10 mouse cellular contexts compared by ENCODE assay signal in genomic region chr9:25213164-25213557, GRCm38 (mm10). TPM values are rescaled to one million over a fixed set of nuclear protein-coding genes. Genes with fewer than 3 reads are reported as not detected.
DNase-seq lines count a peak whose midpoint lies in the region; ATAC-seq lines count a peak whose summit lies in the region.
"Had no signal": no experiment of that assay in that cellular context is flagged by ENCODE, and none has a peak within 500 bp of the region (broad histone marks: within the 10 kb centered on the region; RNA-seq: fewer than 3 reads in every experiment).

No protein-coding gene starts in this region.

- no peaks in the 10 kb centered on the region for H3K36me3 ChIP-seq in kidney, embryonic 14.5 days (ENCODE audit: control insufficient read depth, insufficient read depth, low read length)
- H3K36me3 ChIP-seq in embryonic facial prominence, embryonic 10.5 days (replicated peaks), result no peaks in the 10 kb centered on the region
- no peaks in the 10 kb centered on the region for H3K36me3 ChIP-seq in embryonic facial prominence, embryonic 12.5 days
- H3K36me3 ChIP-seq in limb, embryonic 13.5 days, result no peaks in the 10 kb centered on the region
- H3K36me3 ChIP-seq: liver, embryonic 13.5 days had no signal

- no peak for DNase-seq in kidney, adult 8-10 months
- DNase-seq in embryonic facial prominence, embryonic 10.5 days (ENCODE audit: low spot score), result no peak
- DNase-seq in thymus, postnatal 4 days, result no peak
- no peak for DNase-seq in c-Kit-positive CD71-positive TER-119-positive erythroid progenitor cells, embryonic 14.5 days (ENCODE audit: low spot score)
- DNase-seq: adrenal gland, adult 8-10 months; cerebellum, adult 18-20 months; liver, embryonic 13.5 days had no signal

- no peak overlapping the region for H3K4me2 ChIP-seq in kidney, embryonic 14.5 days (replicated peaks; ENCODE audit: low read depth, low read length)
- H3K4me2 ChIP-seq in embryonic facial prominence, embryonic 12.5 days (replicated peaks), result no peak overlapping the region
- no peak overlapping the region for H3K4me2 ChIP-seq in limb, embryonic 13.5 days (replicated peaks)
- H3K4me2 ChIP-seq: liver, embryonic 13.5 days had no signal

- H3K4me3 ChIP-seq in kidney, embryonic 14.5 days (ENCODE audit: low read length), result no peak overlapping the region
- H3K4me3 ChIP-seq in embryonic facial prominence, embryonic 10.5 days, result no peak overlapping the region
- no peak overlapping the region for H3K4me3 ChIP-seq in embryonic facial prominence, embryonic 12.5 days
- H3K4me3 ChIP-seq in limb, embryonic 13.5 days, result no peak overlapping the region
- H3K4me3 ChIP-seq: liver, embryonic 13.5 days had no signal

- 0 out of 2 replicates have a peak, but pooled peaks cover 3% of the 10 kb centered on the region for H3K9me3 ChIP-seq in kidney, embryonic 14.5 days (ENCODE audit: control insufficient read depth, low read length)
- no peaks in the 10 kb centered on the region for H3K9me3 ChIP-seq in embryonic facial prominence, embryonic 10.5 days
- no peaks in the 10 kb centered on the region for H3K9me3 ChIP-seq in embryonic facial prominence, embryonic 12.5 days
- no peaks in the 10 kb centered on the region for H3K9me3 ChIP-seq in limb, embryonic 13.5 days
- H3K9me3 ChIP-seq: liver, embryonic 13.5 days had no signal

- 0 out of 2 replicates have a peak, but pooled peaks cover 3% of the 10 kb centered on the region for H3K4me1 ChIP-seq in kidney, embryonic 14.5 days (ENCODE audit: control insufficient read depth, insufficient read depth, low read length)
- peaks cover 23% of the 10 kb centered on the region for H3K4me1 ChIP-seq in embryonic facial prominence, embryonic 10.5 days
- peaks cover 18% of the 10 kb centered on the region; the same call in 1 of the 2 replicates for H3K4me1 ChIP-seq in embryonic facial prominence, embryonic 12.5 days
- H3K4me1 ChIP-seq in limb, embryonic 13.5 days, result peaks cover 18% of the 10 kb centered on the region

- H3K9ac ChIP-seq in kidney, embryonic 14.5 days (ENCODE audit: low read depth, low read length), result no peak overlapping the region
- no peak overlapping the region for H3K9ac ChIP-seq in embryonic facial prominence, embryonic 12.5 days
- no peak overlapping the region for H3K9ac ChIP-seq in limb, embryonic 13.5 days
- H3K9ac ChIP-seq: liver, embryonic 13.5 days had no signal

- no peaks in the 10 kb centered on the region for H3K27me3 ChIP-seq in kidney, embryonic 14.5 days (ENCODE audit: control insufficient read depth, insufficient read depth, low read length)
- H3K27me3 ChIP-seq in embryonic facial prominence, embryonic 10.5 days (replicated peaks; ENCODE audit: low read depth, poor library complexity, severe bottlenecking), result no peaks in the 10 kb centered on the region
- H3K27me3 ChIP-seq in embryonic facial prominence, embryonic 12.5 days, result no peaks in the 10 kb centered on the region
- no peaks in the 10 kb centered on the region for H3K27me3 ChIP-seq in limb, embryonic 13.5 days
- H3K27me3 ChIP-seq: liver, embryonic 13.5 days had no signal

- peak overlapping the region; percentile 82; the same call in 1 of the 2 replicates for H3K27ac ChIP-seq in kidney, embryonic 14.5 days (ENCODE audit: low read depth, low read length)
- peak overlapping the region; percentile 30; the same call in 1 of the 2 replicates for H3K27ac ChIP-seq in embryonic facial prominence, embryonic 10.5 days (replicated peaks)
- peak overlapping the region; percentile 51 for H3K27ac ChIP-seq in embryonic facial prominence, embryonic 12.5 days
- 0 out of 2 replicates have a peak overlapping the region, but pooled peaks have one; percentile 4 for H3K27ac ChIP-seq in limb, embryonic 13.5 days
- H3K27ac ChIP-seq: liver, embryonic 13.5 days had no signal

- peak; percentile 79; the same call in 1 of the 2 replicates for ATAC-seq in kidney, embryonic 14.5 days (ENCODE audit: low FRiP score, low TSS enrichment)
- ATAC-seq in embryonic facial prominence, embryonic 12.5 days (ENCODE audit: insufficient number of reproducible peaks, insufficient read depth, low FRiP score, low TSS enrichment), result peak; percentile 41; the same call in 1 of the 2 replicates
- ATAC-seq in limb, embryonic 13.5 days (ENCODE audit: low FRiP score, low read depth), result peak; percentile 40; the same call in 1 of the 2 replicates

RNA-seq across cellular contexts. Expression of gene Sept7, which starts 39.1 kb away (rescaled TPM):
- 318 and 331 TPM in 2 replicates for polyA plus RNA-seq in kidney, embryonic 14.5 days (2014; fragmentation: Nextera tagmentation; extraction: Ambion mirVana)
- polyA plus RNA-seq in embryonic facial prominence, embryonic 10.5 days (2016; fragmentation: Nextera tagmentation; extraction: Ambion mirVana), result 231 and 243 TPM in 2 replicates
- polyA plus RNA-seq in embryonic facial prominence, embryonic 12.5 days (2016; fragmentation: Nextera tagmentation; extraction: Ambion mirVana), result 287 and 310 TPM in 2 replicates
- polyA plus RNA-seq in limb, embryonic 13.5 days (2015; fragmentation: Nextera tagmentation; extraction: Ambion mirVana), result 320 and 324 TPM in 2 replicates

Comparison
In these comparisons a context has a peak if more than half of its experiments do, and no peak if none do; other contexts are left out.
1. H3K27ac ChIP-seq: peak in every context shown above with its lines; median percentile 82 in kidney, embryonic 14.5 days; 51 in embryonic facial prominence, embryonic 12.5 days; 30 in embryonic facial prominence, embryonic 10.5 days; 4 in limb, embryonic 13.5 days.